In genomic region chr1:82543934-82544333, GRCm38 (mm10) we compare ENCODE assay signal across 23 mouse cellular contexts.
"Had no signal": no experiment of that assay in that cellular context is flagged by ENCODE, and none has a peak within 500 bp of the region (broad histone marks: within the 10 kb centered on the region; RNA-seq: fewer than 3 reads in every experiment).

No protein-coding gene starts in this region.

- H3K27ac ChIP-seq: gastrocnemius, adult 2 months; heart, embryonic 10.5 days; hindbrain, embryonic 10.5 days; hindbrain, embryonic 12.5 days; hindbrain, embryonic 14.5 days; intestine, embryonic 15.5 days; kidney, postnatal 0 days; limb, embryonic 13.5 days; limb, embryonic 15.5 days; liver, embryonic 12.5 days; liver, embryonic 14.5 days had no signal

- H3K9me3 ChIP-seq: heart, embryonic 10.5 days; heart, embryonic 12.5 days; hindbrain, embryonic 10.5 days; hindbrain, embryonic 12.5 days; intestine, embryonic 15.5 days; kidney, embryonic 15.5 days; limb, embryonic 13.5 days; limb, embryonic 15.5 days; liver, embryonic 12.5 days had no signal

- H3K9ac ChIP-seq: heart, embryonic 12.5 days; hindbrain, embryonic 12.5 days; hindbrain, embryonic 14.5 days; intestine, embryonic 15.5 days; kidney, embryonic 15.5 days; limb, embryonic 13.5 days; limb, embryonic 15.5 days; liver, embryonic 12.5 days; liver, embryonic 14.5 days had no signal

- H3K36me3 ChIP-seq: heart, embryonic 10.5 days; heart, embryonic 12.5 days; hindbrain, embryonic 10.5 days; hindbrain, embryonic 12.5 days; intestine, embryonic 15.5 days; kidney, embryonic 15.5 days; limb, embryonic 13.5 days; limb, embryonic 15.5 days; liver, embryonic 12.5 days had no signal

- H3K4me3 ChIP-seq: gastrocnemius, adult 2 months; heart, embryonic 10.5 days; heart, embryonic 12.5 days; hindbrain, embryonic 10.5 days; hindbrain, embryonic 12.5 days; intestine, embryonic 15.5 days; kidney, embryonic 15.5 days; limb, embryonic 13.5 days; limb, embryonic 15.5 days; liver, embryonic 12.5 days had no signal

- ATAC-seq: inflammation-experienced regulatory T-cells, adult 6 months; intestine, embryonic 15.5 days; liver, embryonic 12.5 days had no signal

- H3K4me1 ChIP-seq: heart, embryonic 10.5 days; heart, embryonic 12.5 days; hindbrain, embryonic 10.5 days; intestine, embryonic 15.5 days; limb, embryonic 15.5 days; liver, embryonic 12.5 days had no signal

- DNase-seq: gastrocnemius, adult 2 months; gastrocnemius, postnatal 10 days; gastrocnemius, postnatal 25 days; heart, adult 18-20 months; heart, postnatal 10 days; heart, postnatal 4 days; kidney, adult 11 months; layer of hippocampus, adult 9-11 months; layer of hippocampus, postnatal 36 days; left cerebral cortex, postnatal 4 days had no signal

- H3K4me2 ChIP-seq: heart, embryonic 12.5 days; hindbrain, embryonic 12.5 days; hindbrain, embryonic 14.5 days; intestine, embryonic 15.5 days; kidney, embryonic 15.5 days; limb, embryonic 13.5 days; limb, embryonic 15.5 days; liver, embryonic 12.5 days had no signal

- H3K27me3 ChIP-seq: heart, embryonic 12.5 days; hindbrain, embryonic 12.5 days; intestine, embryonic 15.5 days; kidney, embryonic 15.5 days; limb, embryonic 13.5 days; limb, embryonic 15.5 days; liver, embryonic 12.5 days had no signal
